Mouse (Mus musculus) lung, postnatal 0 days (tissue): ENCODE results near the gene Aven.

Experiments
- CTCF ChIP-seq: IDR thresholded peaks from 2 replicates; pipeline ENCODE4 v1.5.1; 2016; ENCODE audit warnings: antibody characterized with exemption, mild to moderate bottlenecking
- EP300 ChIP-seq: IDR thresholded peaks from 2 replicates; pipeline ENCODE4 v1.6.1; 2016; ENCODE audit warnings: antibody characterized with exemption, mild to moderate bottlenecking, control low read depth

- TF ChIP-seq EP300 (no peak), CTCF (no peak)
Observed at GRCm38 (mm10) chr2:112506841-112507435, 14.2 kb downstream of the Aven start.
